ENCODE assay signal across 10 mouse cellular contexts in genomic region chr4:154594761-154595556, GRCm38 (mm10). TPM values are rescaled to one million over a fixed set of nuclear protein-coding genes. Genes with fewer than 3 reads are reported as not detected.
DNase-seq lines count a peak whose midpoint lies in the region; ATAC-seq and TF ChIP-seq lines count a peak whose summit lies in the region.
"Had no signal": no experiment of that assay in that cellular context is flagged by ENCODE, and none has a peak within 500 bp of the region (broad histone marks: within the 10 kb centered on the region; RNA-seq: fewer than 3 reads in every experiment).

No protein-coding gene starts in this region.

- DNase-seq in heart, embryonic 10.5 days (ENCODE audit: low spot score) = no peak
- no peak for DNase-seq in heart, postnatal 4 days
- DNase-seq in forebrain, embryonic 14.5 days (ENCODE audit: low spot score) = peak; percentile 69
- DNase-seq in midbrain, embryonic 11.5 days (ENCODE audit: low spot score, missing footprints) = peak; percentile 97
- no peak for DNase-seq in cerebellum, postnatal 25 days
- no peak for DNase-seq in frontal cortex, postnatal 14 days (ENCODE audit: low spot score in 2 of 2)
- DNase-seq: gastrocnemius, postnatal 10 days; thymus, postnatal 25 days had no signal

- TF ChIP-seq POLR2A in ES-Bruce4 (IDR thresholded peaks at IDR 0.05; ENCODE audit: insufficient read depth, low read length) = no peak

- TF ChIP-seq CTCF in ES-Bruce4 (IDR thresholded peaks at IDR 0.05; ENCODE audit: low read depth, low read length) = no peak

- ATAC-seq in forebrain, embryonic 14.5 days = peak; percentile 58
- ATAC-seq in midbrain, embryonic 11.5 days (ENCODE audit: low FRiP score) = peak; percentile 60
- ATAC-seq in intestine, embryonic 16.5 days = no peak

- no peaks in the 10 kb centered on the region for H3K36me3 ChIP-seq in heart, embryonic 10.5 days
- H3K36me3 ChIP-seq in ES-Bruce4 (ENCODE audit: control insufficient read depth, insufficient read depth, low read length, poor library complexity, severe bottlenecking) = no peaks in the 10 kb centered on the region
- H3K36me3 ChIP-seq in forebrain, embryonic 14.5 days (ENCODE audit: control insufficient read depth, insufficient read depth, low read length) = no peaks in the 10 kb centered on the region
- no peaks in the 10 kb centered on the region for H3K36me3 ChIP-seq in midbrain, embryonic 11.5 days (ENCODE audit: control insufficient read depth, insufficient read depth, low read length)
- no peaks in the 10 kb centered on the region for H3K36me3 ChIP-seq in intestine, embryonic 16.5 days (ENCODE audit: control insufficient read depth, insufficient read depth, low read length)

- peak overlapping the region; percentile 72 for H3K27ac ChIP-seq in heart, embryonic 10.5 days
- no peak overlapping the region for H3K27ac ChIP-seq in ES-Bruce4 (ENCODE audit: insufficient read depth, low read length)
- H3K27ac ChIP-seq in forebrain, embryonic 14.5 days (ENCODE audit: low read depth, low read length) = peak overlapping the region; percentile 91
- H3K27ac ChIP-seq in midbrain, embryonic 11.5 days (ENCODE audit: low read depth, low read length) = peak overlapping the region; percentile 60
- H3K27ac ChIP-seq in intestine, embryonic 16.5 days (ENCODE audit: low read length) = no peak overlapping the region

- H3K4me2 ChIP-seq in forebrain, embryonic 14.5 days (ENCODE audit: low read length) = peak overlapping the region; percentile 12
- H3K4me2 ChIP-seq in midbrain, embryonic 11.5 days = peak overlapping the region; percentile 25
- no peak overlapping the region for H3K4me2 ChIP-seq in intestine, embryonic 16.5 days (ENCODE audit: low read depth, low read length)

- WGBS in heart, embryonic 10.5 days = 25% methylated on average over 21 of the region's 21 CpGs
- 4% methylated on average over 21 of the region's 21 CpGs for WGBS in forebrain, embryonic 14.5 days
- WGBS in midbrain, embryonic 11.5 days = 12% methylated on average over 21 of the region's 21 CpGs
- WGBS in intestine, embryonic 16.5 days = 19% methylated on average over 21 of the region's 21 CpGs

- H3K9ac ChIP-seq in ES-Bruce4 (ENCODE audit: low read depth, poor library complexity, severe bottlenecking) = peak overlapping the region; percentile 33
- H3K9ac ChIP-seq in forebrain, embryonic 14.5 days (ENCODE audit: low read length) = peak overlapping the region; percentile 46
- H3K9ac ChIP-seq in midbrain, embryonic 11.5 days (ENCODE audit: low read length) = peak overlapping the region; percentile 49
- H3K9ac ChIP-seq in intestine, embryonic 16.5 days (ENCODE audit: low read depth, low read length) = no peak overlapping the region

- H3K4me3 ChIP-seq in heart, embryonic 10.5 days = peak overlapping the region; percentile 13; the same call in 1 of the 2 replicates
- peak overlapping the region; percentile 26 for H3K4me3 ChIP-seq in ES-Bruce4 (ENCODE audit: low read depth, low read length)
- H3K4me3 ChIP-seq in forebrain, embryonic 14.5 days (ENCODE audit: low read depth, low read length) = no peak overlapping the region
- no peak overlapping the region for H3K4me3 ChIP-seq in midbrain, embryonic 11.5 days (ENCODE audit: low read depth, low read length)
- H3K4me3 ChIP-seq in intestine, embryonic 16.5 days (ENCODE audit: low read length) = no peak overlapping the region

- TF ChIP-seq EP300 in ES-Bruce4 (IDR thresholded peaks at IDR 0.05; ENCODE audit: insufficient read depth, low read depth, low read length) = no peak

- no peaks in the 10 kb centered on the region for H3K9me3 ChIP-seq in heart, embryonic 10.5 days
- H3K9me3 ChIP-seq in ES-Bruce4 (replicated peaks; ENCODE audit: control insufficient read depth, insufficient read depth, low read length, poor library complexity, severe bottlenecking) = no peaks in the 10 kb centered on the region
- no peaks in the 10 kb centered on the region for H3K9me3 ChIP-seq in forebrain, embryonic 14.5 days (replicated peaks; ENCODE audit: control insufficient read depth, low read length)
- H3K9me3 ChIP-seq in midbrain, embryonic 11.5 days (ENCODE audit: control insufficient read depth, low read length) = no peaks in the 10 kb centered on the region
- no peaks in the 10 kb centered on the region for H3K9me3 ChIP-seq in intestine, embryonic 16.5 days (ENCODE audit: control insufficient read depth, low read length)

- peaks cover 56% of the 10 kb centered on the region for H3K27me3 ChIP-seq in heart, embryonic 10.5 days (ENCODE audit: insufficient read depth, poor library complexity, severe bottlenecking)
- no peaks in the 10 kb centered on the region for H3K27me3 ChIP-seq in ES-Bruce4 (ENCODE audit: control insufficient read depth, insufficient read depth, low read length, poor library complexity, severe bottlenecking)
- no peaks in the 10 kb centered on the region for H3K27me3 ChIP-seq in forebrain, embryonic 14.5 days (replicated peaks; ENCODE audit: control insufficient read depth, insufficient read depth, low read length)
- peaks cover 23% of the 10 kb centered on the region for H3K27me3 ChIP-seq in midbrain, embryonic 11.5 days (ENCODE audit: control insufficient read depth, insufficient read depth, low read length)
- no peaks in the 10 kb centered on the region for H3K27me3 ChIP-seq in intestine, embryonic 16.5 days (replicated peaks; ENCODE audit: control insufficient read depth, insufficient read depth, low read length)

- peaks cover 84% of the 10 kb centered on the region for H3K4me1 ChIP-seq in heart, embryonic 10.5 days
- H3K4me1 ChIP-seq in ES-Bruce4 (ENCODE audit: control insufficient read depth, insufficient read depth, low read length) = peaks cover 6% of the 10 kb centered on the region
- peaks cover 61% of the 10 kb centered on the region for H3K4me1 ChIP-seq in forebrain, embryonic 14.5 days (ENCODE audit: control insufficient read depth, insufficient read depth, low read length)
- peaks cover 63% of the 10 kb centered on the region for H3K4me1 ChIP-seq in midbrain, embryonic 11.5 days (ENCODE audit: control insufficient read depth, insufficient read depth, low read length)
- peaks cover 27% of the 10 kb centered on the region for H3K4me1 ChIP-seq in intestine, embryonic 16.5 days (ENCODE audit: control insufficient read depth, insufficient read depth, low read length)

RNA-seq across cellular contexts. Expression of gene Prdm16, which starts 41.7 kb away (rescaled TPM):
- polyA plus RNA-seq in heart, embryonic 10.5 days (2016; fragmentation: Nextera tagmentation; extraction: Ambion mirVana) = 13.9 and 16.8 TPM in 2 replicates
- total RNA-seq in heart, postnatal 4 days (2021) = 10 to 100 TPM; 25.5 to 26.8 TPM
- polyA plus RNA-seq in ES-Bruce4 (2011; ENCODE audit: insufficient read depth, insufficient read length, low read depth, missing spikeins) = 3.1 and 5.4 TPM in 2 replicates
- 20.6 and 25.0 TPM in 2 replicates for polyA plus RNA-seq in forebrain, embryonic 14.5 days (2014; fragmentation: Nextera tagmentation; extraction: Ambion mirVana)
- polyA plus RNA-seq in midbrain, embryonic 11.5 days (2014; fragmentation: Nextera tagmentation; extraction: Ambion mirVana) = 6.6 and 8.0 TPM in 2 replicates
- polyA plus RNA-seq in intestine, embryonic 16.5 days (2015; fragmentation: Nextera tagmentation; extraction: Ambion mirVana) = 15.2 and 17.6 TPM in 2 replicates

Comparison
In these comparisons a context has a peak if more than half of its experiments do, and no peak if none do; other contexts are left out.
1. DNase-seq: peak in forebrain, embryonic 14.5 days (single experiment) and midbrain, embryonic 11.5 days (single experiment); none in heart, embryonic 10.5 days (single experiment), heart, postnatal 4 days (single experiment), cerebellum, postnatal 25 days (0 of 2) and frontal cortex, postnatal 14 days (0 of 2).
2. H3K27ac ChIP-seq: peak in heart, embryonic 10.5 days (single experiment), forebrain, embryonic 14.5 days (single experiment) and midbrain, embryonic 11.5 days (single experiment); none in ES-Bruce4 (single experiment) and intestine, embryonic 16.5 days (single experiment).
3. H3K4me3 ChIP-seq: peak in heart, embryonic 10.5 days (single experiment) and ES-Bruce4 (single experiment); none in forebrain, embryonic 14.5 days (single experiment), midbrain, embryonic 11.5 days (single experiment) and intestine, embryonic 16.5 days (single experiment).